ENCODE assay signal across 8 mouse cellular contexts in the genomic region with DNA sequence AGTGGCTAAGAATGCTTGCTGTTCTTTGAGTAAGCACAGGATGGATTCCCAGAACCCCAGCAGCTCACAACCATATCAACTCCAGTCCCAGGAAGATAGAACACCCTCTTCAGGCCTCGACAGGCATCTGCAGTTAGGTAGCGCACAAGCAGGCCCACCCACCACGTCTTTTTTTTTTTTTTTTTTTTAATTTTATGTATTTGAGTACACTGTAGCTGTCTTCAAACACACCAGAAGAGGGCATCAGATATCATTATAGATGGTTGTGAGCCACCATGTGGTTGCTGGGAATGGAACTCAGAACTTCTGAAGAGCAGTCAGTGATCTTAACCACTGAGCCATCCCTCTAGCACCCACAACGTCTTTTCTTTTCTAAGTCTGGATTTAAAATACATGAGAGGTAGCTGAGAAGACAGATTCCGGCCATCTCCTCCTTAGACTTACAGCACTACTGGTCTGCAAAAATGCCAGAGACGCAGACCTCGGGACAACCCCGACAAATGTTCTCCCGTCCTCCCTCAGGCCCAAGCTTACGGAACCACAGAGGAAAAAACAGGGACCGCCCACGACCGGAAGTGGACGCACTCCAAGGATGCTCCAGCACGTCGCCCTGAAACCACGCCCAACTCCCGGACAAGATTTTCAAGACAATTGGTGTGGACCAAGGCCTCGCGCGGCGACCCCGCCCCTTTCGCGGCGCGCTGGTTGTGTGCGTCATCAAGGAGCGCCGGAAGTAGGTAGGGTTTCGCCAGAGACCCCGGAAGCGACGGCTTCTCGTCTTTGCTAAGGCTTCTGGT. TPM values are rescaled to one million over a fixed set of nuclear protein-coding genes. Genes with fewer than 3 reads are reported as not detected.
DNase-seq lines count a peak whose midpoint lies in the region; ATAC-seq and TF ChIP-seq lines count a peak whose summit lies in the region.

A gene (plus strand): TSS at position 714 of the 797 bp plus-strand sequence.

- TF ChIP-seq CTCF in G1E (IDR thresholded peaks at IDR 0.05; ENCODE audit: low read depth, low read length) = no peak
- peak; percentile 56 for TF ChIP-seq CTCF in layer of hippocampus, adult 2 months (conservative IDR thresholded peaks at IDR 0.05)
- 0 out of 2 replicates have a peak, but pooled peaks have one; percentile 1 for TF ChIP-seq CTCF in lung, embryonic 14.5 days (IDR thresholded peaks at IDR 0.05; ENCODE audit: low read depth)
- no peak for TF ChIP-seq CTCF in olfactory bulb, adult 2 months (IDR thresholded peaks at IDR 0.05; ENCODE audit: insufficient read depth, low read depth, low read length)
- 0 out of 2 replicates have a peak, but pooled peaks have one; percentile 34 for TF ChIP-seq CTCF in thymus, adult 2 months (IDR thresholded peaks at IDR 0.05; ENCODE audit: borderline replicate concordance, control insufficient read depth, extremely low read depth, insufficient read depth, low read length, poor library complexity)

- peak; percentile 71 for TF ChIP-seq POLR2A in olfactory bulb, adult 2 months (IDR thresholded peaks at IDR 0.05; ENCODE audit: insufficient read depth, low read depth, low read length)
- TF ChIP-seq POLR2A in thymus, adult 2 months (IDR thresholded peaks at IDR 0.05; ENCODE audit: control insufficient read depth, extremely low read depth, insufficient read depth, low read length, poor library complexity) = peak; percentile 64; the same call in 1 of the 2 replicates

- peak; percentile 98 for DNase-seq in G1E (ENCODE audit: low spot score)
- DNase-seq in cerebellum, adult 18-20 months = peak; percentile 99 to 100
- DNase-seq in heart, postnatal 36 days = peak; percentile 100
- DNase-seq in layer of hippocampus, adult 2 months (ENCODE audit: low spot score in 2 of 2) = peak; percentile 98 to 100
- DNase-seq in lung, embryonic 14.5 days = peak; percentile 99
- DNase-seq in thymus, adult 2 months = peak; percentile 97

- H3K27ac ChIP-seq in forebrain, embryonic 16.5 days (ENCODE audit: low read length) = peak within 1 kb of the TSS; percentile 82
- peak within 1 kb of the TSS; percentile 89 for H3K27ac ChIP-seq in layer of hippocampus, adult 2 months
- H3K27ac ChIP-seq in lung, embryonic 14.5 days (ENCODE audit: low read depth) = peak within 1 kb of the TSS; percentile 76
- peak within 1 kb of the TSS; percentile 7; the same call in 1 of the 2 replicates for H3K27ac ChIP-seq in olfactory bulb, adult 2 months (ENCODE audit: insufficient read depth, low read depth, low read length)
- H3K27ac ChIP-seq in thymus, adult 2 months (ENCODE audit: control insufficient read depth, insufficient read depth, low read length) = peak within 1 kb of the TSS; percentile 58

- peaks cover 22% of the 10 kb centered on the region for H3K4me1 ChIP-seq in G1E (ENCODE audit: insufficient read depth, low read depth, low read length)
- H3K4me1 ChIP-seq in forebrain, embryonic 16.5 days (replicated peaks; ENCODE audit: control insufficient read depth, insufficient read depth, low read length) = peaks cover 23% of the 10 kb centered on the region
- H3K4me1 ChIP-seq in lung, embryonic 14.5 days (ENCODE audit: insufficient read depth) = no peaks in the 10 kb centered on the region
- H3K4me1 ChIP-seq in olfactory bulb, adult 2 months (ENCODE audit: control insufficient read depth, insufficient read depth, low read length) = peaks cover 6% of the 10 kb centered on the region; the same call in 1 of the 2 replicates
- peaks cover 41% of the 10 kb centered on the region for H3K4me1 ChIP-seq in thymus, adult 2 months (replicated peaks; ENCODE audit: control insufficient read depth, insufficient read depth, low read length)

- no peaks in the 10 kb centered on the region for H3K9me3 ChIP-seq in G1E (replicated peaks)
- H3K9me3 ChIP-seq in forebrain, embryonic 16.5 days (ENCODE audit: control insufficient read depth, low read length) = no peaks in the 10 kb centered on the region
- no peaks in the 10 kb centered on the region for H3K9me3 ChIP-seq in lung, embryonic 14.5 days (ENCODE audit: low read depth, low read length)

- H3K9ac ChIP-seq in forebrain, embryonic 16.5 days (replicated peaks; ENCODE audit: low read depth, low read length) = peak within 1 kb of the TSS; percentile 72
- peak within 1 kb of the TSS; percentile 55 for H3K9ac ChIP-seq in lung, embryonic 14.5 days

- H3K4me2 ChIP-seq in forebrain, embryonic 16.5 days (ENCODE audit: low read length) = peak within 1 kb of the TSS; percentile 71
- peak within 1 kb of the TSS; percentile 87 for H3K4me2 ChIP-seq in lung, embryonic 14.5 days

- intact Hi-C loops in heart, postnatal 36 days (cut with DNase I) = loop anchor here (2.0 kb wide), 1 partner anchor 67 kb away; no protein-coding TSS in a partner anchor

- ATAC-seq in G1E (ENCODE audit: extremely low read depth, insufficient number of reproducible peaks, low FRiP score, poor library complexity, severe bottlenecking) = peak; percentile 98
- peak; percentile 95 for ATAC-seq in forebrain, embryonic 16.5 days
- peak; percentile 96 for ATAC-seq in lung, embryonic 14.5 days (ENCODE audit: insufficient read depth)

- H3K36me3 ChIP-seq in G1E (replicated peaks) = peaks cover 35% of the 10 kb centered on the region
- no peaks in the 10 kb centered on the region for H3K36me3 ChIP-seq in forebrain, embryonic 16.5 days (ENCODE audit: control insufficient read depth, insufficient read depth)
- H3K36me3 ChIP-seq in lung, embryonic 14.5 days (ENCODE audit: insufficient read depth) = peaks cover 3% of the 10 kb centered on the region; the same call in 1 of the 2 replicates
- no peaks in the 10 kb centered on the region; the same call in 1 of the 2 replicates for H3K36me3 ChIP-seq in thymus, adult 2 months (ENCODE audit: control insufficient read depth, insufficient read depth, low read length)

- WGBS in forebrain, embryonic 16.5 days = 3% methylated on average over 35 of the region's 35 CpGs
- 1% methylated on average over 35 of the region's 35 CpGs for WGBS in lung, embryonic 14.5 days
- WGBS in olfactory bulb, adult 2 months = 2% methylated on average over 35 of the region's 35 CpGs
- 4% methylated on average over 35 of the region's 35 CpGs for WGBS in thymus, adult 2 months

- H3K27me3 ChIP-seq in G1E (ENCODE audit: insufficient read depth, low read length) = no peaks in the 10 kb centered on the region; the same call in 1 of the 2 replicates
- H3K27me3 ChIP-seq in forebrain, embryonic 16.5 days (replicated peaks; ENCODE audit: control insufficient read depth, insufficient read depth, low read length) = no peaks in the 10 kb centered on the region
- no peaks in the 10 kb centered on the region for H3K27me3 ChIP-seq in lung, embryonic 14.5 days (ENCODE audit: insufficient read depth, low read length)
- H3K27me3 ChIP-seq in thymus, adult 2 months (ENCODE audit: control insufficient read depth, insufficient read depth, low read length) = no peaks in the 10 kb centered on the region

- peak within 1 kb of the TSS; percentile 82 for H3K4me3 ChIP-seq in G1E (ENCODE audit: low read depth, low read length)
- peak within 1 kb of the TSS; percentile 64 for H3K4me3 ChIP-seq in forebrain, embryonic 16.5 days (replicated peaks; ENCODE audit: low read length)
- H3K4me3 ChIP-seq in layer of hippocampus, adult 2 months = peak within 1 kb of the TSS; percentile 96
- H3K4me3 ChIP-seq in lung, embryonic 14.5 days (ENCODE audit: low read depth, low read length) = peak within 1 kb of the TSS; percentile 78
- H3K4me3 ChIP-seq in olfactory bulb, adult 2 months (ENCODE audit: insufficient read depth, low read depth, low read length) = peak within 1 kb of the TSS; percentile 69
- H3K4me3 ChIP-seq in thymus, adult 2 months (ENCODE audit: control insufficient read depth, insufficient read depth, low read length) = peak within 1 kb of the TSS; percentile 87

RNA-seq across cellular contexts. Expression of the gene that starts here (rescaled TPM):
- total RNA-seq in G1E (2014; fragmentation: Nextera tagmentation) = 22.7 and 26.2 TPM in 2 replicates
- total RNA-seq in G1E (2017) = 112 and 135 TPM in 2 replicates
- 28.7 and 58.2 TPM in 2 replicates for polyA plus RNA-seq in G1E (2012)
- 108 and 112 TPM in 2 replicates for polyA plus RNA-seq in forebrain, embryonic 16.5 days (2015; fragmentation: Nextera tagmentation; extraction: Ambion mirVana)
- 10 to 100 TPM; 31.9 to 34.3 TPM for total RNA-seq in heart, postnatal 36 days (2021)
- total RNA-seq in layer of hippocampus, adult 2 months (2021) = 10 to 100 TPM; 66.5 to 74.4 TPM
- 69.7 and 73.6 TPM in 2 replicates for polyA plus RNA-seq in lung, embryonic 14.5 days (2014; fragmentation: Nextera tagmentation; extraction: Ambion mirVana)
- polyA plus RNA-seq in olfactory bulb, adult 2 months (2012; ENCODE audit: insufficient read depth, insufficient read length, low replicate concordance, missing spikeins) = 332 TPM in 1 of 2 replicates, not detected in the other
- polyA plus RNA-seq in thymus, adult 2 months (2012; rRNA removed) = 79.6 and 86.7 TPM in 2 replicates

Comparison
In these comparisons a context has a peak if more than half of its experiments do, and no peak if none do; other contexts are left out.
1. Peak in every context shown above with its lines: DNase-seq, ATAC-seq, H3K4me3 ChIP-seq and H3K27ac ChIP-seq.
2. CTCF ChIP-seq: peak in layer of hippocampus, adult 2 months (single experiment), lung, embryonic 14.5 days (single experiment) and thymus, adult 2 months (single experiment); none in G1E (single experiment) and olfactory bulb, adult 2 months (single experiment).
3. H3K27ac ChIP-seq: peak in every context shown above with its lines; median percentile 89 in layer of hippocampus, adult 2 months; 82 in forebrain, embryonic 16.5 days; 76 in lung, embryonic 14.5 days; 58 in thymus, adult 2 months; 7 in olfactory bulb, adult 2 months.